Mouse (Mus musculus) liver, embryonic 14.5 days (tissue): ENCODE data around the gene Espn. TPM values are rescaled to one million over a fixed set of nuclear protein-coding genes. Genes with fewer than 3 reads are reported as not detected.

Source experiments
- ATAC-seq: fragments of 200-750 bp; cut with Nextera tagmentation; 2 replicates; pipeline ENCODE4 v1.8.0; 2017; ENCODE audit warnings: moderate number of reproducible peaks, mild to moderate bottlenecking, moderate library complexity; ENCODE audit not compliant: insufficient read depth
- DNase-seq, 3 experiments: peaks; one replicate each; pipeline ENCODE4 v3.0.0-alpha.2; 2012 to 2013; ENCODE audit warnings: low read depth in 3 of 3, low spot score in 3 of 3
- H3K27ac ChIP-seq: fragments of 300-500 bp; sonication (generic); 2 replicates; pipeline ENCODE4 v1.5.1; 2014; ENCODE audit warnings: moderate library complexity, mild to moderate bottlenecking, control low read depth, inconsistent platforms
- H3K27me3 ChIP-seq: fragments of 300-500 bp; sonication (generic); 2 replicates; pipeline ENCODE4 v1.6.1; 2014; ENCODE audit warnings: mild to moderate bottlenecking, low read length, moderate library complexity; ENCODE audit not compliant: control insufficient read depth, insufficient read depth
- H3K36me3 ChIP-seq: fragments of 300-500 bp; sonication (generic); replicated peaks from 2 replicates; pipeline ENCODE4 v1.6.1; 2014; ENCODE audit warnings: low read depth; ENCODE audit not compliant: control insufficient read depth, insufficient read depth
- H3K4me1 ChIP-seq, 2 experiments: fragments of 200-500 bp in 1 of 2; fragments of 300-500 bp in 1 of 2; sonication (generic) in 1 of 2; replicated peaks; 2 replicates each; pipeline ENCODE4 v1.6.1; 2012 to 2014; ENCODE audit warnings: antibody characterized with exemption in 1 of 2, inconsistent platforms in 1 of 2, low read length in 1 of 2; ENCODE audit not compliant: control insufficient read depth in 2 of 2, insufficient read depth in 2 of 2
- H3K4me2 ChIP-seq: fragments of 300-500 bp; sonication (generic); 2 replicates; pipeline ENCODE4 v1.6.1; 2014; ENCODE audit warnings: low read depth, mild to moderate bottlenecking, control low read depth, moderate library complexity
- H3K4me3 ChIP-seq, 2 experiments: fragments of 200-500 bp in 1 of 2; fragments of 300-500 bp in 1 of 2; sonication (generic) in 1 of 2; 2 replicates each; pipeline ENCODE4 v1.5.1; 2012 to 2014; ENCODE audit warnings: low read depth in 2 of 2, low read length in 2 of 2, mild to moderate bottlenecking in 2 of 2, control low read depth in 1 of 2, inconsistent platforms in 1 of 2, moderate library complexity in 1 of 2; ENCODE audit not compliant: insufficient read depth in 1 of 2
- H3K9ac ChIP-seq: fragments of 300-500 bp; sonication (generic); replicated peaks from 2 replicates; pipeline ENCODE4 v1.6.1; 2014; ENCODE audit warnings: mild to moderate bottlenecking, control low read depth, moderate library complexity
- H3K9me3 ChIP-seq: fragments of 300-500 bp; sonication (generic); 2 replicates; pipeline ENCODE4 v1.6.1; 2016; ENCODE audit warnings: low read length, mixed read lengths; ENCODE audit not compliant: control insufficient read depth
- CTCF ChIP-seq: IDR thresholded peaks from 2 replicates; pipeline ENCODE4 v1.5.1; 2016; ENCODE audit warnings: antibody characterized with exemption, low read depth, control low read depth
- EP300 ChIP-seq: IDR thresholded peaks from 2 replicates; pipeline ENCODE4 v1.6.1; 2016; ENCODE audit warnings: antibody characterized with exemption, low read depth
- WGBS: fragments of 180-500 bp; shearing (Covaris S2); extraction: QIAGEN DNeasy Blood & Tissue Kit; methylation state at CpG from one replicate; pipeline ENCODE4 v1.1.7; 2014; ENCODE audit not compliant: insufficient replicate concordance; 5-methylcytosine and 5-hydroxymethylcytosine counted together
- polyA plus RNA-seq, 2 experiments: library from polyadenylated mRNA; depleted of rRNA in 1 of 2; stranded (reverse) in 1 of 2; unstranded in 1 of 2; fragments of >200 nt; fragmentation: Nextera tagmentation in 1 of 2; extraction: Ambion mirVana in 1 of 2; gene quantifications; 2 replicates each; pipeline versions ENCODE4 v1.2.1 to v1.2.3; 2012 to 2014

Espn gene
- polyA plus RNA-seq, 2 experiments = 1.2 TPM

GRCm38 (mm10) chr4:152126026-152126920 is 25.9 kb downstream of the Espn start:
- ATAC-seq (no peak), DNase-seq (no peak)
- Histone ChIP-seq H3K9ac (no peak overlapping the region), H3K4me3 (no peak overlapping the region), H3K9me3 (no peaks in the 10 kb centered on the region), H3K4me1 (no peaks in the 10 kb centered on the region), H3K4me2 (no peak overlapping the region), H3K36me3 (no peaks in the 10 kb centered on the region), H3K27ac (no peak overlapping the region), H3K27me3 (peaks cover 99% of the 10 kb centered on the region)
- WGBS = 11% methylated on average over 64 of the region's 65 CpGs
- TF ChIP-seq CTCF (0 out of 2 replicates have a peak, but pooled peaks have one; percentile 7), EP300 (no peak)

GRCm38 (mm10) chr4:152125161-152126025 is 26.8 kb downstream of the Espn start:
- H3K36me3 ChIP-seq = no peaks in the 10 kb centered on the region
- H3K27me3 ChIP-seq = peaks cover 99% of the 10 kb centered on the region
- DNase-seq (no peak), ATAC-seq (no peak)
- H3K4me2 ChIP-seq = no peak overlapping the region
- H3K4me3 ChIP-seq = no peak overlapping the region
- no peak overlapping the region for H3K27ac ChIP-seq
- H3K9me3 ChIP-seq = no peaks in the 10 kb centered on the region
- WGBS = 8% methylated on average over 56 of the region's 56 CpGs
- H3K9ac ChIP-seq = no peak overlapping the region
- TF ChIP-seq CTCF (no peak), EP300 (no peak)
- H3K4me1 ChIP-seq = no peaks in the 10 kb centered on the region

GRCm38 (mm10) chr4:152124361-152124961 is 27.7 kb downstream of the Espn start:
- no peak overlapping the region for H3K4me2 ChIP-seq

GRCm38 (mm10) chr4:152121183-152121505 is 31.0 kb downstream of the Espn start:
- peaks cover 98% of the 10 kb centered on the region for H3K27me3 ChIP-seq
- H3K9ac ChIP-seq = no peak overlapping the region
- H3K36me3 ChIP-seq = no peaks in the 10 kb centered on the region
- peak overlapping the region; percentile 26 for H3K4me2 ChIP-seq
- ATAC-seq (no peak), DNase-seq (no peak)
- H3K4me3 ChIP-seq = no peak overlapping the region
- H3K27ac ChIP-seq = no peak overlapping the region
- no peaks in the 10 kb centered on the region for H3K9me3 ChIP-seq
- TF ChIP-seq EP300 (no peak), CTCF (no peak)
- 3% methylated on average over 12 of the region's 12 CpGs for WGBS
- H3K4me1 ChIP-seq = no peaks in the 10 kb centered on the region

More at GRCm38 (mm10) chr4:152124361-152124961, 27.7 kb downstream of the Espn start:
- no peaks in the 10 kb centered on the region for H3K36me3 ChIP-seq
- no peaks in the 10 kb centered on the region for H3K9me3 ChIP-seq
- ATAC-seq = no peak
- H3K27ac ChIP-seq = no peak overlapping the region
- DNase-seq = no peak
- peaks cover 99% of the 10 kb centered on the region for H3K27me3 ChIP-seq
- H3K9ac ChIP-seq = no peak overlapping the region
- no peaks in the 10 kb centered on the region for H3K4me1 ChIP-seq
- H3K4me3 ChIP-seq = no peak overlapping the region
- TF ChIP-seq EP300 (no peak), CTCF (no peak)
- 9% methylated on average over 13 of the region's 13 CpGs for WGBS
